ENCODE assay signal across 10 mouse cellular contexts in genomic region chr6:95088075-95088474, GRCm38 (mm10). TPM values are rescaled to one million over a fixed set of nuclear protein-coding genes. Genes with fewer than 3 reads are reported as not detected.
A peak's percentile ranks its signal among the peaks of the same experiment; 100 is the strongest.
DNase-seq lines count a peak whose midpoint lies in the region; ATAC-seq and TF ChIP-seq lines count a peak whose summit lies in the region.
"Had no signal": no experiment of that assay in that cellular context is flagged by ENCODE, and none has a peak within 500 bp of the region (broad histone marks: within the 10 kb centered on the region; RNA-seq: fewer than 3 reads in every experiment).

No protein-coding gene starts in this region.

- no peak overlapping the region for H3K4me3 ChIP-seq in gastrocnemius, adult 2 months
- no peak overlapping the region for H3K4me3 ChIP-seq in lung, postnatal 0 days (ENCODE audit: low read depth, low read length)
- H3K4me3 ChIP-seq: heart, embryonic 13.5 days had no signal

- H3K9me3 ChIP-seq in lung, postnatal 0 days (ENCODE audit: low read length): no peaks in the 10 kb centered on the region
- H3K9me3 ChIP-seq: heart, embryonic 13.5 days had no signal

- no peak overlapping the region for H3K4me2 ChIP-seq in lung, postnatal 0 days (replicated peaks; ENCODE audit: low read depth, low read length)
- H3K4me2 ChIP-seq: heart, embryonic 13.5 days had no signal

- WGBS in lung, postnatal 0 days: 41% methylated on average over 4 of the region's 4 CpGs

- DNase-seq in gastrocnemius, adult 2 months: no peak
- no peak for DNase-seq in gastrocnemius, postnatal 14 days
- DNase-seq in lung, postnatal 0 days (ENCODE audit: low spot score): peak; percentile 21
- DNase-seq in lung, adult 18-20 months: no peak
- DNase-seq in ES-CJ7 (ENCODE audit: low read depth, low spot score): peak; percentile 20
- DNase-seq in cerebellum, adult 9-10 months: no peak
- DNase-seq in adrenal gland, adult 2 months: no peak

- H3K27ac ChIP-seq in gastrocnemius, adult 2 months: no peak overlapping the region
- no peak overlapping the region for H3K27ac ChIP-seq in lung, postnatal 0 days (ENCODE audit: low read length)
- H3K27ac ChIP-seq: heart, embryonic 13.5 days; macrophage had no signal

- H3K36me3 ChIP-seq in lung, postnatal 0 days (ENCODE audit: insufficient read depth, low read length): no peaks in the 10 kb centered on the region
- H3K36me3 ChIP-seq: heart, embryonic 13.5 days had no signal

- peak; percentile 45 for TF ChIP-seq CTCF in gastrocnemius, adult 2 months (IDR thresholded peaks at IDR 0.05)
- TF ChIP-seq CTCF in lung, postnatal 0 days (IDR thresholded peaks at IDR 0.05): peak; percentile 46

- no peak overlapping the region for H3K9ac ChIP-seq in lung, postnatal 0 days (replicated peaks; ENCODE audit: low read depth)
- H3K9ac ChIP-seq: heart, embryonic 13.5 days had no signal

- no peak for ATAC-seq in lung, postnatal 0 days
- peak; percentile 74 for ATAC-seq in granulocyte monocyte progenitor cell, adult 5-6 weeks (replicated peaks; ENCODE audit: poor library complexity, severe bottlenecking)

- intact Hi-C loops in gastrocnemius, adult 2 months (cut with DNase I): no loop called here
- intact Hi-C loops in gastrocnemius, postnatal 14 days (cut with DNase I; ENCODE audit: low total_unique reads): no loop called here

- H3K4me1 ChIP-seq in lung, postnatal 0 days (ENCODE audit: insufficient read depth, low read depth, low read length): no peaks in the 10 kb centered on the region
- H3K4me1 ChIP-seq: heart, embryonic 13.5 days had no signal

- no peaks in the 10 kb centered on the region for H3K27me3 ChIP-seq in lung, postnatal 0 days (replicated peaks; ENCODE audit: insufficient read depth, low read length)
- H3K27me3 ChIP-seq: heart, embryonic 13.5 days had no signal

- no peak for TF ChIP-seq EP300 in lung, postnatal 0 days (IDR thresholded peaks at IDR 0.05)

RNA-seq across cellular contexts. Expression of gene Kbtbd8, which starts 29.0 kb away (rescaled TPM):
- 1 to 10 TPM; 4.5 to 4.7 TPM for total RNA-seq in gastrocnemius, adult 2 months (2021)
- total RNA-seq in gastrocnemius, postnatal 14 days (2021): 1 to 10 TPM; 1.1 to 1.4 TPM
- 0.58 and 0.91 TPM in 2 replicates for polyA plus RNA-seq in lung, postnatal 0 days (2015; fragmentation: Nextera tagmentation; extraction: Ambion mirVana)
- 6.4 and 9.8 TPM in 2 replicates for total RNA-seq in granulocyte monocyte progenitor cell, adult 5-6 weeks (2014; fragmentation: Nextera tagmentation)
- total RNA-seq in granulocyte monocyte progenitor cell, adult 5-6 weeks (2017): 7.2 and 8.1 TPM in 2 replicates
- total RNA-seq in adrenal gland, adult 2 months (2021): 1 to 10 TPM; 3.4 to 4.2 TPM
- 0.06 and 0.50 TPM in 2 replicates for polyA plus RNA-seq in adrenal gland, adult 2 months (2012; rRNA removed)

Comparison
In these comparisons a context has a peak if more than half of its experiments do, and no peak if none do; other contexts are left out.
1. DNase-seq: peak in lung, postnatal 0 days (single experiment) and ES-CJ7 (single experiment); none in gastrocnemius, adult 2 months (single experiment), gastrocnemius, postnatal 14 days (single experiment), lung, adult 18-20 months (0 of 2), cerebellum, adult 9-10 months (single experiment) and adrenal gland, adult 2 months (single experiment).